Mouse (Mus musculus) lung, postnatal 0 days (tissue): ENCODE results near the gene Wbp2nl. TPM values are rescaled to one million over a fixed set of nuclear protein-coding genes. Genes with fewer than 3 reads are reported as not detected.
"Not testable (repeated sequence)": the region's sequence is repeated elsewhere in the genome, so short reads cannot be mapped to it uniquely, and the experiment has no call there.

Experiments used
- ATAC-seq: fragments of 200-750 bp; cut with Nextera tagmentation; 2 replicates; pipeline ENCODE4 v1.8.0; 2017; ENCODE audit warnings: moderate library complexity
- DNase-seq: peaks from one replicate; pipeline ENCODE4 v3.0.0-alpha.2; 2016; ENCODE audit warnings: low spot score
- H3K27ac ChIP-seq: fragments of 300-500 bp; sonication (generic); 2 replicates; pipeline ENCODE4 v1.5.1; 2014; ENCODE audit warnings: antibody characterized with exemption, mild to moderate bottlenecking, low read length, mixed read lengths
- H3K27me3 ChIP-seq: fragments of 300-500 bp; sonication (generic); replicated peaks from 2 replicates; pipeline ENCODE4 v1.6.1; 2014; ENCODE audit warnings: low read length, mixed read lengths; ENCODE audit not compliant: insufficient read depth
- H3K36me3 ChIP-seq: fragments of 300-500 bp; sonication (generic); 2 replicates; pipeline ENCODE4 v1.6.1; 2014; ENCODE audit warnings: low read length, mixed read lengths; ENCODE audit not compliant: insufficient read depth
- H3K4me1 ChIP-seq: fragments of 300-500 bp; sonication (generic); 2 replicates; pipeline ENCODE4 v1.6.1; 2014; ENCODE audit warnings: antibody characterized with exemption, low read depth, low read length, mixed read lengths; ENCODE audit not compliant: insufficient read depth
- H3K4me2 ChIP-seq: fragments of 300-500 bp; sonication (generic); replicated peaks from 2 replicates; pipeline ENCODE4 v1.6.1; 2014; ENCODE audit warnings: low read depth, mild to moderate bottlenecking, low read length, moderate library complexity, mixed read lengths
- H3K4me3 ChIP-seq: fragments of 300-500 bp; sonication (generic); 2 replicates; pipeline ENCODE4 v1.5.1; 2014; ENCODE audit warnings: low read depth, low read length
- H3K9ac ChIP-seq: fragments of 300-500 bp; sonication (generic); replicated peaks from 2 replicates; pipeline ENCODE4 v1.6.1; 2014; ENCODE audit warnings: low read depth, mild to moderate bottlenecking
- H3K9me3 ChIP-seq: fragments of 300-500 bp; sonication (generic); 2 replicates; pipeline ENCODE4 v1.6.1; 2016; ENCODE audit warnings: low read length, mixed read lengths
- CTCF ChIP-seq: IDR thresholded peaks from 2 replicates; pipeline ENCODE4 v1.5.1; 2016; ENCODE audit warnings: antibody characterized with exemption, mild to moderate bottlenecking
- EP300 ChIP-seq: IDR thresholded peaks from 2 replicates; pipeline ENCODE4 v1.6.1; 2016; ENCODE audit warnings: antibody characterized with exemption, mild to moderate bottlenecking, control low read depth
- WGBS: fragments of 180-500 bp; shearing (Covaris S2); extraction: QIAGEN DNeasy Blood & Tissue Kit; methylation state at CpG from one replicate; pipeline ENCODE4 v1.1.7; 2014; 5-methylcytosine and 5-hydroxymethylcytosine counted together
- polyA plus RNA-seq: library from polyadenylated mRNA; unstranded; fragments of >200 nt; fragmentation: Nextera tagmentation; extraction: Ambion mirVana; gene quantifications from 2 replicates; pipeline ENCODE4 v1.2.1, GENCODE M21; 2015

Wbp2nl gene
- polyA plus RNA-seq, 1 experiment from 2014 or later: 0.19 TPM

DNA sequence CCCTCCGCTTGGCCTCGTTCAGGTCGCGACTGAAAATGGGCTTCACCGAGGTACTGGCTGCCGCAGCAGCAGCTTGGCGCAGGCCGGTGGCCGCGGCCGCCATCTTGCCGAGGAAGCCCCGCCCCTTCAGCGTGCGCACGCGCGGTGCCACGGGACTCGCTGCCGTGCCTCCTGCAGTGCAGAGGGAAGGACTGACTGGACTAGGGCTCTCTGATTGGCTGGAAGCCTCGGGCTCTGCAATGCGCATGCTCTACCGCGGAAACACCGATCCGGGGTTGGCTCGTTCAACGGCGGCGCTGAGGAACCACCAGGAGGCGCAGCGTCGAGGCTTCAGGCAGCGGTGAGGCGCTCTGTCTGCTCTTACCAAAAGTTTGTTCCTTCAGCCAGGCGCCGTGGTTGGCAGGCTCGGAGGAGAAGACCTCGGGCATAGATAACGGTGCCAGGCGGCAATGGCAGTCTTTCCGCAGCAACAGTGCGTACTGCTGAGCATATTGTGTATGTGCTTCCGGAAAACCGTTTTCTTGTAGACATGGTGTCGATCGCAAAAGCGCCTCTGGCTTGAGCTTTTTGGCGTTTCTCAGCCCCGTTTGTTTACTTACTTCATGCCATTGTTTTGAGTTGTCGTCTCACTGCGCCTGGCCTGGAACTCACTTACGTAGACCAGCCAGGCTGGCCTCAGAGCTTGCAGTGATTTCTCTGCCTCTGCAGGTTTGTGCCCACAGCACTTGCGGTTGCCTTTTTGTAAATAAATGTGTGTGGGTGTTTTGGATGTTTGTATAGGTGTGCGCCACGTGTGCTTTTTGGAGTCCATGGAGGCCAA lies 55.6 kb downstream of the Wbp2nl start, which contains the start of gene Ndufa6:
Ndufa6 (minus strand) TSS at position 197 of the 820 bp plus-strand sequence.
- 2% methylated on average over 57 of the region's 57 CpGs for WGBS
- peak within 1 kb of the TSS; percentile 80 for H3K4me2 ChIP-seq
- H3K9me3 ChIP-seq: no peaks in the 10 kb centered on the region
- H3K27me3 ChIP-seq: no peaks in the 10 kb centered on the region
- peak within 1 kb of the TSS; percentile 87 for H3K4me3 ChIP-seq
- peak within 1 kb of the TSS; percentile 93 for H3K27ac ChIP-seq
- ATAC-seq (peak; percentile 100), DNase-seq (peak; percentile 100)
- TF ChIP-seq CTCF (peak; percentile 99), EP300 (peak; percentile 47; the same call in 1 of the 2 replicates)
- H3K36me3 ChIP-seq: peaks cover 17% of the 10 kb centered on the region; the same call in 1 of the 2 replicates
- peaks cover 8% of the 10 kb centered on the region for H3K4me1 ChIP-seq
- peak within 1 kb of the TSS; percentile 96 for H3K9ac ChIP-seq

DNA sequence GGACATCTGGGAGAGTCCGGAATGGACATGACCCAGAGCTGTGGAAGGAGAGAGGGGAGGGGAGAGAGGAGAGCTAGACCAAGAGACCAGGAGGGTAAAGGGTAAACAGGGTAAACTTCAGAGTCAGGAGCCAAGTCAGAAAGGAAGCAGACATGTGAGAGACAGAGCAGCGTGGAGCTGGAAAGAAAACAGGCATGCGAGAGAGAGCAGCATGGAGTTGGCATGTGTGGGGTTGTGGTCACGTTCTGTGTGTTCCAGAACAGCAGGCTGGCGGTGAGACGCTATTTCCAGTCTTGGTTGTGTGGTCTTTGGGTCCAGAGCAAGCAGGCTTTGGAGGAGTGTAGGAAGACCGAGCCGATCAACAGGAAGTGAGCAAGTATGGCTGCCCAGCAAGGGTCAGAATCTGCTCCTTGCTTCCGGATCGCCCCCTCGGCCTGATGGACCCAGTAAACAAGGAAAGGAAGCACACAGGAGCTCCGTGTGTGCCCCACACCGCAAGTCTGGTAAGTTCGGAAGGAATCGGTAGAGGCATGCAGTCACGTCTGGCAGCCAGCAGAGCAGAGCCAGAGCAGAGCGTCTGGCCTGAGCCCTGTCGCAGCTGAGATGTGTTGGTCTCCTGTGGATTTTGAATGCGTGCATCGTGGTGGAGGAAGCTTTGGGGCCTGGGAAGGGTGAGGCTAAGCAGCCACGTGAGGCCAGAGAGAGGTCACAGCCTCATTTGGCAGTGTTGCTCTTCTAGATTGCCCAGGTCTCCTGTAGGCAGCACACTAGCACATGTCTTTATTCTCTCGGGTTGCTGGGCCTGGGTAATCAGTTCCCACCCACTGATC lies 59.9 kb downstream of the Wbp2nl start:
- TF ChIP-seq CTCF (no peak), EP300 (no peak)
- ATAC-seq (no peak), DNase-seq (no peak)
- peak overlapping the region; percentile 47; the same call in 1 of the 2 replicates for H3K27ac ChIP-seq
- no peak overlapping the region for H3K4me3 ChIP-seq
- WGBS: 54% methylated on average over 22 of the region's 22 CpGs
- no peak overlapping the region for H3K4me2 ChIP-seq
- H3K36me3 ChIP-seq: no peaks in the 10 kb centered on the region
- no peaks in the 10 kb centered on the region for H3K27me3 ChIP-seq
- no peak overlapping the region for H3K9ac ChIP-seq
- no peaks in the 10 kb centered on the region for H3K9me3 ChIP-seq
- H3K4me1 ChIP-seq: no peaks in the 10 kb centered on the region; the same call in 1 of the 2 replicates

DNA sequence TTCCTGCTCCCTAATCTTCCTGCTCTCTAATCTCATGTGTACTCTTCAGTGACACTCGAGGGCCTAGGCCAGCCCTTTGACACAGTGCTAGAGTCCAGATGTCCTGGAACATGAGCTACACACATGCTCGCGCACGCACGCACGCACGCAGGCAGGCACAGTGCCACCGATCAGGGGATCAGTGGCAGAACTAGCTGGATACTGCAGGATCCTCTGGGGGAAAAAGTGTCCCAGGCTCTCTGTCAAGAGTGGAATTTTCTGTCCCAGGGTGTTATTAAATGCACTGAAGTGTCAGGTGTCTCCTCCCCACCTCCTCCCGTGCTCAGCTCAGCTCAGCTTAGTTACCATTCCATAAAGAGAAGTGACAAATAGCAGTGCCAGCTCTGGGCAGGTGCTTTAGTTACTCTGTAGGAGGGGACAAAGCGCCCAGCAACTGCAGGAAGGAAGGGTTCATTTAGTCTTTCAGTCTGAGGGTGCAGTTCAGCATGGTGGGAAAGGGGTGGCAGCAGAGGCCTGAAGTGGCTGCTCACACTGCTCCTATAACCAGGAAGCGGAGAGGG lies 62.8 kb downstream of the Wbp2nl start:
- Histone ChIP-seq H3K27me3 (no peaks in the 10 kb centered on the region), H3K27ac (peak overlapping the region; percentile 66), H3K4me3 (no peak overlapping the region), H3K4me2 (no peak overlapping the region), H3K9me3 (no peaks in the 10 kb centered on the region), H3K36me3 (no peaks in the 10 kb centered on the region), H3K9ac (no peak overlapping the region; the same call in 1 of the 2 replicates), H3K4me1 (no peaks in the 10 kb centered on the region)
- DNase-seq (peak; percentile 87), ATAC-seq (peak; percentile 89)
- TF ChIP-seq CTCF: peak; percentile 69
- no peak for TF ChIP-seq EP300
- WGBS: 56% methylated on average over 11 of the region's 11 CpGs

DNA sequence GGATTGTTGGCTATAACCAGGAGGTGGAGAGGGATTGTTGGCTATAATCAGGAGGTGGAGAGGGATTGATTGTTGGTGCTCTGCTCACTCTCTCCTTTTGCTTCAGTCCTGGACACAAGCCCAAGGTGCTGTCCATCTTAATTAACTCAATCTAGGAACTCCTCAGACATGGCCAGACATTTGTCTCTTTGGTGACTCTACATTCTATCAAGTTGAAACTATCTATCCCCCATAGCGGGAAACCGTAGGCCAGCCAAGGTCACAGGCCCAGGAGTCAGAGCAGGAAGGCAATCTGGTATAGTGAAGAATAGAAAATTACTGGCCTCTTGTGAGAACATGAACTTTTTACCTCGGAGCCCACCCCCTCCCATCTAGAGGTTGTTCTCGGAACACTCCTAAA lies 63.5 kb downstream of the Wbp2nl start:
- H3K27me3 ChIP-seq: no peaks in the 10 kb centered on the region
- ATAC-seq (peak; percentile 61), DNase-seq (peak; percentile 48)
- no peak overlapping the region for H3K4me2 ChIP-seq
- H3K36me3 ChIP-seq: no peaks in the 10 kb centered on the region
- H3K4me1 ChIP-seq: no peaks in the 10 kb centered on the region
- 65% methylated on average over 3 of the region's 4 CpGs for WGBS
- no peak overlapping the region for H3K9ac ChIP-seq
- H3K27ac ChIP-seq: no peak overlapping the region
- TF ChIP-seq CTCF: no peak
- no peak for TF ChIP-seq EP300
- H3K4me3 ChIP-seq: no peak overlapping the region
- no peaks in the 10 kb centered on the region for H3K9me3 ChIP-seq

DNA sequence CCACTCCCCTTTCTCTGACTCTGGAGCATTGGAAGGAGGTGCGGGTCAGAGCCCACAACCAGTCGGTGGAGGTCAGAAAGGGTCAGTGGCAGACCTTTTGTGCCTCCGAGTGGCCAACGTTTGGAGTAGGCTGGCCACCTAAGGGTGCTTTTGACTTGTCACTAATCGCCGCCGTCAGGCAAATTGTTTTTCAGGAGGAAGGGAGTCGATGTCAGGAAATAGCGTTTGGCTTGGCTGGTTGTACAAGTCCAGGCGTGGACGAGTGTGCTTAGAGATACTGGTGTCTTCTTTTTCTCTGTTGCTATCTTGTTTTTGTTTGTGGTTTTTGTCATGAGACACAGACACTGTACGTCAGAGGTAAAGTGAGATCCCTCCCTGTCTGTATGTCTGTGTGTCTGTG lies 65.0 kb downstream of the Wbp2nl start:
- not testable (repeated sequence) for H3K4me2 ChIP-seq, H3K4me1 ChIP-seq, ATAC-seq, H3K27me3 ChIP-seq, H3K9ac ChIP-seq, H3K36me3 ChIP-seq, H3K27ac ChIP-seq, H3K9me3 ChIP-seq, DNase-seq, H3K4me3 ChIP-seq
- WGBS: 67% methylated on average over 6 of the region's 12 CpGs

Other genes with a start within 250 kb of the Wbp2nl start
- not detected in 2 replicates for gene 4930407I10Rik, start 239.8 kb upstream of the Wbp2nl start, polyA plus RNA-seq
- not detected in 2 replicates for gene Mei1, start 229.0 kb upstream of the Wbp2nl start, polyA plus RNA-seq
- 10.4 and 10.8 TPM in 2 replicates for gene Ccdc134, start 171.0 kb upstream of the Wbp2nl start, polyA plus RNA-seq
- gene Srebf2, start 151.8 kb upstream of the Wbp2nl start, polyA plus RNA-seq: 113 and 115 TPM in 2 replicates
- 0.29 and 0.55 TPM in 2 replicates for gene Shisa8, start 86.1 kb upstream of the Wbp2nl start, polyA plus RNA-seq
- 0.07 and 0.49 TPM in 2 replicates for gene Tnfrsf13c, start 74.6 kb upstream of the Wbp2nl start, polyA plus RNA-seq
- gene Cenpm, start 54.2 kb upstream of the Wbp2nl start, polyA plus RNA-seq: 3.9 and 4.3 TPM in 2 replicates
- gene 1500009C09Rik, start 46.6 kb upstream of the Wbp2nl start, polyA plus RNA-seq: not detected in 2 replicates
- 0.11 and 0.26 TPM in 2 replicates for gene Sept3, start 24.1 kb upstream of the Wbp2nl start, polyA plus RNA-seq
- 73.0 and 75.4 TPM in 2 replicates for gene Naga, start 40.0 kb downstream of the Wbp2nl start, polyA plus RNA-seq
- 8.4 TPM in 2 replicates for gene Pheta2, start 40.0 kb downstream of the Wbp2nl start, polyA plus RNA-seq
- gene Smdt1, start 40.0 kb downstream of the Wbp2nl start, polyA plus RNA-seq: 241 and 276 TPM in 2 replicates
- gene Ndufa6, start 55.4 kb downstream of the Wbp2nl start, polyA plus RNA-seq: 439 and 454 TPM in 2 replicates
- gene Cyp2d22, start 81.3 kb downstream of the Wbp2nl start, polyA plus RNA-seq: 13.3 and 14.2 TPM in 2 replicates
- gene Cyp2d11, start 95.1 kb downstream of the Wbp2nl start, polyA plus RNA-seq: not detected in 2 replicates
- not detected in 2 replicates for gene Cyp2d10, start 108.2 kb downstream of the Wbp2nl start, polyA plus RNA-seq
- not detected in 2 replicates for gene Cyp2d9, start 134.5 kb downstream of the Wbp2nl start, polyA plus RNA-seq